22 mouse cellular contexts compared by ENCODE assay signal in the genomic region with DNA sequence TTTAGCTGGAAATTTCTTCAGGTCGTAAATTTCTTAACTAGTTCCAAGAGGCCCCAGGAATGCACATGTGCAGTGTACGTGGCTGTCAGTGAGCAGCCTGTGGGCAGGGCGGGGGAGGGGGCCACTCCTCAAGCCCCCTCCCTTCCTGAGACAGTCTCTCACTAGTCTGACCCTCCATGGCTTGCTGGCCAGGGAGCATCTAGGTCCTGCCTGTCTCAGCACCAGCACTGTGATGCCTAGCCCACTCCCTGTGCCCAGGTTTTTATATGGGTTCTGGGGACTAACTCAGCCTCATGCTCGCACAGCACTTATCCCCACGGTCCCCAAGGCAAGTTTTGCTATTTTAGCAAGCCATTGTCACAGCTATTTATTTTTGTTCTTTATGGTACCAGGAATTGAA. TPM values are rescaled to one million over a fixed set of nuclear protein-coding genes. Genes with fewer than 3 reads are reported as not detected.
"Had no signal": no experiment of that assay in that cellular context is flagged by ENCODE, and none has a peak within 500 bp of the region (broad histone marks: within the 10 kb centered on the region; RNA-seq: fewer than 3 reads in every experiment).

No protein-coding gene starts in this region.

- H3K27me3 ChIP-seq: intestine, embryonic 15.5 days; kidney, embryonic 15.5 days; lung, embryonic 15.5 days; neural tube, embryonic 15.5 days had no signal

- H3K9me3 ChIP-seq: intestine, embryonic 15.5 days; kidney, embryonic 15.5 days; limb, embryonic 10.5 days; lung, embryonic 15.5 days; neural tube, embryonic 15.5 days had no signal

- H3K4me1 ChIP-seq: intestine, embryonic 15.5 days; kidney, embryonic 15.5 days; lung, embryonic 15.5 days; neural tube, embryonic 15.5 days had no signal

- H3K4me2 ChIP-seq: intestine, embryonic 15.5 days; kidney, embryonic 15.5 days; liver, embryonic 11.5 days; lung, embryonic 15.5 days; neural tube, embryonic 15.5 days had no signal

- H3K9ac ChIP-seq: intestine, embryonic 15.5 days; kidney, embryonic 15.5 days; lung, embryonic 15.5 days; neural tube, embryonic 15.5 days had no signal

- H3K27ac ChIP-seq: intestine, embryonic 15.5 days; kidney, embryonic 15.5 days; left cerebral cortex, adult 2 months; limb, embryonic 10.5 days; lung, embryonic 15.5 days; macrophage; neural tube, embryonic 15.5 days had no signal

- H3K4me3 ChIP-seq: intestine, embryonic 15.5 days; kidney, embryonic 15.5 days; left cerebral cortex, adult 2 months; limb, embryonic 10.5 days; lung, embryonic 15.5 days; myocyte; neural tube, embryonic 15.5 days had no signal

- ATAC-seq: intestine, embryonic 15.5 days had no signal

- DNase-seq: kidney, adult 18-20 months; kidney, postnatal 25 days; lung, postnatal 14 days; right cerebral cortex, adult 18-20 months; right cerebral cortex, postnatal 25 days; thymus, postnatal 36 days had no signal

- H3K36me3 ChIP-seq: intestine, embryonic 15.5 days had no signal

RNA-seq across cellular contexts. Expression of a gene that starts 18.7 kb away (rescaled TPM):
- total RNA-seq: layer of hippocampus, postnatal 25 days; left cerebral cortex, adult 2 months; left cerebral cortex, postnatal 14 days had no signal
- polyA plus RNA-seq: intestine, embryonic 15.5 days; kidney, embryonic 15.5 days; limb, embryonic 10.5 days; liver, embryonic 11.5 days; liver, embryonic 16.5 days; lung, embryonic 15.5 days; macrophage; myocyte; neural tube, embryonic 11.5 days; neural tube, embryonic 15.5 days; small intestine, adult 2 months; stomach, embryonic 16.5 days; thymus, postnatal 0 days had no signal
